Mouse (Mus musculus) lung, embryonic 16.5 days (tissue): Measurements from ENCODE around the gene BC030499. TPM values are rescaled to one million over a fixed set of nuclear protein-coding genes. Genes with fewer than 3 reads are reported as not detected.

Source experiments
- ATAC-seq: fragments of 200-750 bp; cut with Nextera tagmentation; 2 replicates; pipeline ENCODE4 v1.8.0; 2017; ENCODE audit warnings: low read depth, mild to moderate bottlenecking, moderate library complexity
- H3K27ac ChIP-seq: fragments of 300-500 bp; sonication (generic); 2 replicates; pipeline ENCODE4 v1.5.1; 2014; ENCODE audit warnings: mild to moderate bottlenecking, control low read depth, low read length
- H3K27me3 ChIP-seq: fragments of 300-500 bp; sonication (generic); 2 replicates; pipeline ENCODE4 v1.6.1; 2014; ENCODE audit warnings: low read depth, low read length, mixed read lengths; ENCODE audit not compliant: control insufficient read depth, insufficient read depth
- H3K36me3 ChIP-seq: fragments of 300-500 bp; sonication (generic); 2 replicates; pipeline ENCODE4 v1.6.1; 2014; ENCODE audit warnings: low read length; ENCODE audit not compliant: control insufficient read depth, insufficient read depth
- H3K4me1 ChIP-seq: fragments of 300-500 bp; sonication (generic); replicated peaks from 2 replicates; pipeline ENCODE4 v1.6.1; 2014; ENCODE audit warnings: low read length, mixed read lengths; ENCODE audit not compliant: control insufficient read depth, insufficient read depth
- H3K4me2 ChIP-seq: fragments of 300-500 bp; sonication (generic); 2 replicates; pipeline ENCODE4 v1.6.1; 2014; ENCODE audit warnings: low read depth, low read length, control low read depth
- H3K4me3 ChIP-seq: fragments of 300-500 bp; sonication (generic); 2 replicates; pipeline ENCODE4 v1.5.1; 2014; ENCODE audit warnings: mild to moderate bottlenecking, low read length, control low read depth
- H3K9ac ChIP-seq: fragments of 300-500 bp; sonication (generic); 2 replicates; pipeline ENCODE4 v1.6.1; 2014; ENCODE audit warnings: low read length, control low read depth
- H3K9me3 ChIP-seq: fragments of 300-500 bp; sonication (generic); 2 replicates; pipeline ENCODE4 v1.6.1; 2016; ENCODE audit warnings: low read length; ENCODE audit not compliant: control insufficient read depth
- WGBS: fragments of 180-500 bp; shearing (Covaris S2); extraction: QIAGEN DNeasy Blood & Tissue Kit; methylation state at CpG from one replicate; pipeline ENCODE4 v1.1.7; 2014; 5-methylcytosine and 5-hydroxymethylcytosine counted together
- polyA plus RNA-seq: library from polyadenylated mRNA; unstranded; fragments of >200 nt; fragmentation: Nextera tagmentation; extraction: Ambion mirVana; gene quantifications from 2 replicates; pipeline ENCODE4 v1.2.1, GENCODE M21; 2015

BC030499 gene
- polyA plus RNA-seq, 1 experiment from 2014 or later = 0.13 TPM

DNA sequence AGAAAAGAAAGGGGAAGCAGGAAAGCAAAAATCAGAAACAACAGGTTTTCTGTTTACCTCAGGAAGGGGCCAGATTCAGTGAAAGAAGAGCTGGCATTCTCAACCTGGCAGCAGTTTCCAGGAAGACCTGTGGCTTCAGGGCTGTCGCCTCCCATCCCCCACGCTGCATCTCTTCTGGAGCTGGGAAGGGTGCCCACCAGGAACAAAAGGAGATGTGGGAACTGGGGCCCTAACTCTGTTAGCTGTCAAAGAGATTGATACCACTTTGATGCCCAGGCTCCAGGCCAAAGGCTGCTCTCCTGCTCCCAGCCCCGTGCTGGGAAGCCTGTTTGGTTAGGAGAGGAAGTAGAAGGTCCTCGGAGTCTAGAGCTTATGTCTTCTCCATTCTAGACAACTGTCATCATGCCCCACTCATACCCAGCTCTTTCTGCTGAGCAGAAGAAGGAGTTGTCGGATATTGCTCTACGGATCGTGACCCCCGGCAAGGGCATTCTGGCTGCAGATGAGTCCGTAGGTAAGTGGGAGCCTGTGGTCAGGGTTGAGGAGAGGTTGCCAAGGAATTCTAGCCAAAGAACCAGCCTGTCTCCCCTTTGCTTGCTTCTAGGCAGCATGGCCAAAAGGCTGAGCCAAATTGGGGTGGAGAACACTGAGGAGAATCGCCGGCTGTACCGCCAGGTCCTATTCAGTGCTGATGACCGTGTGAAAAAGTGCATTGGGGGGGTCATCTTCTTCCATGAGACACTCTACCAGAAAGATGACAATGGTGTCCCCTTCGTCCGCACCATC is 33.6 kb downstream of the BC030499 start:
- no peak overlapping the region for H3K9ac ChIP-seq
- no peaks in the 10 kb centered on the region for H3K9me3 ChIP-seq
- WGBS = 78% methylated on average over 15 of the region's 15 CpGs
- ATAC-seq = no peak
- no peak overlapping the region for H3K27ac ChIP-seq
- H3K4me1 ChIP-seq = peaks cover 16% of the 10 kb centered on the region
- peaks cover 17% of the 10 kb centered on the region for H3K36me3 ChIP-seq
- no peak overlapping the region for H3K4me3 ChIP-seq
- H3K4me2 ChIP-seq = no peak overlapping the region
- no peaks in the 10 kb centered on the region for H3K27me3 ChIP-seq

DNA sequence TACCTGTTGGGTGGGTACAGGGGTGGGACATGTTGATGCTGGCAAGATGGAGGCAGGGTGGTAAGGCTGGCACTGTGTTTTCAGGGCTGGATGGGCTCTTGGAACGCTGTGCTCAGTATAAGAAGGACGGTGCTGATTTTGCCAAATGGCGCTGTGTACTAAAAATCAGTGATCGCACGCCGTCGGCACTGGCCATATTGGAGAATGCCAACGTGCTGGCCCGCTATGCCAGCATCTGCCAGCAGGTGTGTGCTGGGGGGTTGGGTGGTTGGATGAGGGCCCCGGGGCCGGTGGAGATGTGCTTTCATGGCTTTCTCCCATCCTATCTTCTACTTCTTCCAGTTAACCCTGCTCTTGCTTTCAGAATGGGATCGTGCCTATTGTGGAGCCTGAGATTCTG is 34.3 kb downstream of the BC030499 start:
- H3K4me3 ChIP-seq = no peak overlapping the region
- 93% methylated on average over 12 of the region's 12 CpGs for WGBS
- no peaks in the 10 kb centered on the region for H3K27me3 ChIP-seq
- no peak overlapping the region for H3K9ac ChIP-seq
- H3K4me2 ChIP-seq = no peak overlapping the region
- H3K4me1 ChIP-seq = peaks cover 20% of the 10 kb centered on the region
- peaks cover 11% of the 10 kb centered on the region for H3K36me3 ChIP-seq
- H3K9me3 ChIP-seq = no peaks in the 10 kb centered on the region
- H3K27ac ChIP-seq = no peak overlapping the region
- no peak for ATAC-seq

DNA sequence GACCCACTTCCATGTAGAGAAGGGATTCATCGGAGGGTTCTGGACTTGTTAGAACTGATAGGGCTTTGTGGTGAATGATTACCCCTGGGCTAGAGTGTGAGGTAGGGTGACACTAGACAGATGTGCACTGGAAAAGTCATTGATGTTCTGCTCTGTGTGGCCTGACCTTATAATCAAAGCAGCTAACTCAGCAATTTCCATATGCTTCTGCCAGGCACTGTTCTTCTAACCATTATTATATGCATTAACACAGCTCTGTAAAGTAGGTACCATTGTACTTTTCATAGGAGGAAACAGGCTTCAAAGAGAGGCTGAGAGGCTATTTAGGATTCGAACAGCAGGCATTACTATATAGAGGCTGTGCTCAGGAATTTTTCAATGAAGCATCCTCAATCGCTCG is 36.6 kb downstream of the BC030499 start:
- Histone ChIP-seq H3K27me3 (no peaks in the 10 kb centered on the region), H3K27ac (no peak overlapping the region), H3K36me3 (no peaks in the 10 kb centered on the region), H3K4me3 (no peak overlapping the region), H3K4me1 (peaks cover 20% of the 10 kb centered on the region), H3K9ac (no peak overlapping the region), H3K4me2 (no peak overlapping the region), H3K9me3 (no peaks in the 10 kb centered on the region)
- ATAC-seq = no peak
- 90% methylated on average over 4 of the region's 4 CpGs for WGBS

DNA sequence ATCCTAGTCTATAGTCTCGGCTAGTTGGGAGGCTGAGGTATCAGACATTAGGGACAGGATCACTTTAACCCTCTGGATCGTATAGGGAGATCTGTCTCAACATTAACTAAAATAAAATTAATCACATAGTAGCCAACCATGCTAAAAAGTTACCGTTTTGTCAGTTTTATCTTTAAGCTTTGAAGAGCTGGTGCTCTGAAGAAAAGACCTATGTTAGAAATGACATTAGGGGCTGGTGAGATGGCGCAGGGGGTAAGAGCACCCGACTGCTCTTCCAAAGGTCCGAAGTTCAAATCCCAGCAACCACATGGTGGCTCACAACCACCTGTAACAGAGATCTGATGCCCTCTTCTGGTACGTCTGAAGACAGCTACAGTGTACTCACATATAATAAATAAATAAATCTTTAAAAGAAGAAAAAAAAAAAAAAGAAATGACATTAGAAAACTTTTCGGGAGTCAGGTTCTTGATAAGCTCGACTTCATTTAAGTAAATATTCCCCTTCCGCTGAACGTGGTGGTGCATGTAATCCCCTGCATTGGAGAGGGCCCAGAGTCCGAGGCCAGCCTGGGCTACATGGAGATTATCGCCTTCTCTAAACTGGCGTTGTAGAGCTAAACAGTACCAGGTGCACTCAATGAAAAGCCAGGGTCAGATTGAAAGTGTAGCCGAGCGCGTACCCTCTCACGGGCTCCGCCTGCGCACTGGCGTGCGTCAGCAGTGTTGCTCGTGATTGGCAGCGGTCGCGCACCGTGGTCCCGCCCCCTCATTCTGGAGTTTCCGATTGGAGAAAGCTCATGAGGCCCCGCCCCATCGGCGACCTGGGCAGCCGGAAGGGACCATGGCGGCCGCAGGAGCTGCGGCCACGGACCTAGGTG is 37.2 kb downstream of the BC030499 start, which contains the start of gene Pigs:
Pigs (plus strand) TSS at position 782 of the 878 bp plus-strand sequence.
- ATAC-seq = peak; percentile 98
- Histone ChIP-seq H3K4me3 (peak within 1 kb of the TSS; percentile 66), H3K27ac (peak within 1 kb of the TSS; percentile 55; the same call in 1 of the 2 replicates), H3K9me3 (no peaks in the 10 kb centered on the region), H3K27me3 (no peaks in the 10 kb centered on the region), H3K4me2 (peak within 1 kb of the TSS; percentile 93), H3K36me3 (no peaks in the 10 kb centered on the region), H3K9ac (peak within 1 kb of the TSS; percentile 89), H3K4me1 (peaks cover 15% of the 10 kb centered on the region)
- 10% methylated on average over 37 of the region's 37 CpGs for WGBS

DNA sequence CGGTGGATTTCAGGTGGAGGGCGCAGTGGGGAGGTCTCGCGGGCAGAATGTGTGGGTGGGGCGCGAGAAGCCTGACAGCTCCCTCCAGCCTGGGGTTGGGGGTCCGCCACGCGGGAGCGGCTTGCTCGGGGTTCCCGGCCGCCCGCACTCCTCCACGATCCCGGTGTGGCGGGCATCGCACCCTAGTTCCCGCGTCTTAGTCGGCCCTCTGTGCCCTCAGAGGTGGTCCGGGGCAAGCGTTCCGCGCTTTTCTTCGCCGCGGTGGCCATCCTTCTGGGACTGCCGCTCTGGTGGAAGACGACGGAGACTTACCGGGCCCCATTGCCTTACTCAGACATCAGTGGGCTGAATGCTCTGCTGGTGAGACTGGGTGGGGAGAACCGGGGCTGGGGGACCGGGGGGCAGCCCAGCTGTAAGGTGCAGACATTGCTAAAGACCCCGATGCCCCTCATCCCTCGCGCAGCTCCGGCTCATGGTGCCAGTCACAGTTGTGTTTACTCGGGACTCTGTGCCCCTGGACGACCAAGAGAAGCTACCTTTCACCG is 37.9 kb downstream of the BC030499 start:
- H3K27me3 ChIP-seq = no peaks in the 10 kb centered on the region
- ATAC-seq = peak; percentile 40

DNA sequence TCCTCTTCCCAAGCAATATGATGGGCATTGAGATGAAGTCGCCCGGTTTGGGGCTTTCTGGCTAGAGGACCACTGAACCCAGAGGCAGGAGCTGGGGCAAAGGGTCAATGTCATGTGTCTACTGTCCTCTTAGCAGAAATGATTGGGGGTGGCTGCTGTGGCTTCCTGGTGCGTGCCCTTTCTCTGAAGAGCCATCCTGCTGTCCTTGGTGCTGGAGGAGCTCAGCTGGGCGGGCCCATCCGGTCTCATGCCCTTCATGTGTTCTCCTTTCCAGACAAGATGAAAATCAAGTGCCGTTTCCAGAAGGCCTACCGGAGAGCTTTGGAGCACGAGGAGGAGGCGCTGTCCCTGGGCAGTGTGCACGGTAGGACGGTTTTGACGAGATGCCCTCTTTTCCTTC is 42.0 kb downstream of the BC030499 start:
- Histone ChIP-seq H3K9me3 (no peaks in the 10 kb centered on the region), H3K9ac (no peak overlapping the region), H3K27me3 (no peaks in the 10 kb centered on the region), H3K36me3 (peaks cover 2% of the 10 kb centered on the region), H3K4me1 (peaks cover 10% of the 10 kb centered on the region), H3K4me2 (no peak overlapping the region), H3K27ac (no peak overlapping the region), H3K4me3 (no peak overlapping the region)
- no peak for ATAC-seq
- WGBS = 92% methylated on average over 12 of the region's 12 CpGs

More for the DNA sequence above, 37.9 kb downstream of the BC030499 start:
- under 1% methylated on average over 39 of the region's 41 CpGs for WGBS
- peak overlapping the region; percentile 93 for H3K4me2 ChIP-seq
- H3K4me1 ChIP-seq = peaks cover 10% of the 10 kb centered on the region
- H3K9me3 ChIP-seq = no peaks in the 10 kb centered on the region
- no peak overlapping the region for H3K27ac ChIP-seq
- H3K36me3 ChIP-seq = no peaks in the 10 kb centered on the region
- H3K9ac ChIP-seq = peak overlapping the region; percentile 89
- peak overlapping the region; percentile 66 for H3K4me3 ChIP-seq

DNA sequence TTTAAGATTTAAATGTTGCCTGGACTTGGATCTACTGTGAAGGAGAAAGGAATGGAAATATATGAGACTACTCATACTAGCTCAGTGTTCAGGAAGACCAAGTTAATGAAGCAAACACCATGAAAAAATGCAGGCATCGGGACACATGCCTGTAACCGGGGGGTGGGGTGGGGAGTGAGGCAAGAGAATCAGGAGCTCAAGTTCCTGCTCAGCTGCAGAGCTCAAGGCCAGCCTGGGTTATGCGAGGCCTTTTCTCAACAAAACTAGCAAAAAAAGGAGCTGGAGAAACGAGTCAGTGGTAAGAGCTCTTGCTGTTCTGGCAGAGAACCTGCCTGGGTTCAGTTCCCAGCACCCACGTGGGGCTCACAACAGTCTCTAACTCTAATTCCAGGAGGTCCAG is 43.4 kb downstream of the BC030499 start:
- no peak overlapping the region for H3K27ac ChIP-seq
- ATAC-seq = no peak
- H3K4me2 ChIP-seq = no peak overlapping the region
- H3K9me3 ChIP-seq = no peaks in the 10 kb centered on the region
- H3K36me3 ChIP-seq = peaks cover 2% of the 10 kb centered on the region
- no peak overlapping the region for H3K4me3 ChIP-seq
- H3K27me3 ChIP-seq = no peaks in the 10 kb centered on the region
- 88% methylated on average over 5 of the region's 5 CpGs for WGBS
- H3K9ac ChIP-seq = no peak overlapping the region
- peaks cover 7% of the 10 kb centered on the region for H3K4me1 ChIP-seq

DNA sequence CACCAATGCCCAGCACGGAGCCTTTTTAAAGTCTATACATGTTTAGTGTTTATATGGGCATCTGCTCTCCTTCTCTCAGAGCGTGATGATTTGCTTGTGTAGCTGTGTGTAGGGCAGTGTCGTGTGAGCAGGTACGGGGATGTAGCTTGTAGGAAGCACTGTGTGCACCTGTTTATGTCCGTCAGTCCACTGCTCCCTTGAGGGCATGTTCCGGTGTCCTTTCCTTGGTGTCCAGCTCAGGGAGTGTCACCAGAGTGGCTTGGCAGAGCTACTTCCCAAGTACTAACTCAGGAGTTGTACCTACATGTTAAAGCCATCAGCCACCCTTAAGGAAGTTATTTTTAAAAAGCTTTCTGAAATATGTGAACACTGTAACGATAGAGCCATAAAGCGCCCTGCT is 46.4 kb downstream of the BC030499 start:
- Histone ChIP-seq H3K27me3 (no peaks in the 10 kb centered on the region), H3K4me3 (no peak overlapping the region), H3K9me3 (no peaks in the 10 kb centered on the region), H3K36me3 (peaks cover 7% of the 10 kb centered on the region), H3K27ac (no peak overlapping the region), H3K9ac (no peak overlapping the region), H3K4me2 (no peak overlapping the region), H3K4me1 (no peaks in the 10 kb centered on the region)
- WGBS = 93% methylated on average over 8 of the region's 8 CpGs
- ATAC-seq = no peak

DNA sequence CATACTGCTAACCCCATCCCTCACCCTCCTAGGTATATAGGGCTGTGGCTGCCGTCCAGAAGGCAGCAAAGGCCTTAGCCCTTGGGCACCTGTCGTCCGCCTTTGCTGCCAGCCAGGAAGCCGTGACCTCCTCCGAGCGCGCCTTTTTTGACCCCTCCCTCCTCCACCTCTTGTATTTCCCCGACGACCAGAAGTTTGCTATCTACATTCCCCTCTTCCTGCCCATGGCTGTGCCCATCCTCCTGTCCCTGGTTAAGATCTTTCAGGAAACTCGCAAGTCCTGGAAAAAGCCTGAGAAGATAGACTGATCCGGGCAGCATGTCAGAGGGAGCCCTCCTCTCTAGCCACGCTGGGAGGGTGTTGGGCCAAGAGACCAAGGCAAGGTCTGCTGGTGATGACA is 51.1 kb downstream of the BC030499 start:
- H3K9ac ChIP-seq = no peak overlapping the region
- no peak overlapping the region for H3K4me2 ChIP-seq
- 70% methylated on average over 12 of the region's 12 CpGs for WGBS
- ATAC-seq = no peak
- H3K27me3 ChIP-seq = no peaks in the 10 kb centered on the region
- peaks cover 5% of the 10 kb centered on the region; the same call in 1 of the 2 replicates for H3K36me3 ChIP-seq
- peaks cover 19% of the 10 kb centered on the region for H3K4me1 ChIP-seq
- no peaks in the 10 kb centered on the region for H3K9me3 ChIP-seq
- H3K27ac ChIP-seq = no peak overlapping the region
- no peak overlapping the region for H3K4me3 ChIP-seq
